Mouse (Mus musculus) fat pad, adult 2 months (tissue): ENCODE measurements around the gene Eva1b.

Source experiments
- DNase-seq: peaks from one replicate; pipeline ENCODE4 v3.0.0-alpha.2; 2011; ENCODE audit warnings: low read depth, low spot score; ENCODE audit errors: extremely low read depth

Eva1b gene

DNA sequence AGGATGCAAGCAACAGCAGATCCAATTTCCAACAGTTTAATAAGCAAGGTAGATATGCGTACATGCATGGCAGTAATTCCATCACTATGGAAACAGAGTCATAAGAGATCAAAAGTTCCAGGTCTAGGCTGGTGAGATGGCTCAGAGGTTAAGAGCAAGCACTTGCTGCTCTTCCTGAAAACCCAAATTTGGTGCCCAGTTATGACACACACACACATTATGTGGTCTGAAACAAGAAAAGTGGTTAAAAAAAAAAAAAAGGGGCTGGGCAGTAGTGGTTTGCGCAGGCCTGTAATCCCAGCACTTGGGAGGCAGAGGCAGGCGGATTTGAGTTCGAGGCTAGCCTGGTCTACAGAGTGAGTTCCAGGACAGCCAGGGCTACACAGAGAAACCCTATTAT, 47.4 kb downstream of the Eva1b start:
- DNase-seq, result no peak

DNA sequence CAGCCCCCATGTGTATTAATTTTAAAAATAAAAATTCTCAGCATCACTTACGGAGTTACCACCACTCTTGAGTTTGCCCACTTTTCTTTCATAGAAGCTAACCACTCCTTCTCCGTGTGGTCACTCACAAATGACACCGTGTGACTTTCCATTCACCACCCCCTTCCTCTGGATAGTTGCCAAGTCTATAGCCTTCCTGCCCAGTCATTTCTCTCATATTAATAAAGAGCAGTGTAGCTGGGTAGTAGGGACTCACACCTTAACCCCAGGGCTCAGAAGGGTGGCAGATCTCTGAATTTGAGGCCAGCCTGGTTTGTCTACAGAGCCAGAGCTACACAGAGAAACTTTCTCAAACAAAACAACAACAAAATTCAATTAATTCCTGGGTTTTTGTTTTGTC, 49.9 kb downstream of the Eva1b start:
- no peak for DNase-seq
